Mouse (Mus musculus): ENCODE data around the gene Olfr659. TPM values are rescaled to one million over a fixed set of nuclear protein-coding genes. Genes with fewer than 3 reads are reported as not detected.

Olfr659 gene
- not detected in 2 replicates for polyA plus RNA-seq (2016; fragmentation: Nextera tagmentation; extraction: Ambion mirVana)

- no peak for ATAC-seq (ENCODE audit: low FRiP score, low read depth)
- Histone ChIP-seq H3K4me1 (no peaks in the 10 kb centered on the region), H3K4me2 (replicated peaks) (no peak within 1 kb of the TSS), H3K9ac (no peak within 1 kb of the TSS), H3K27me3 (replicated peaks) (no peaks in the 10 kb centered on the region), H3K4me3 (no peak within 1 kb of the TSS), H3K9me3 (no peaks in the 10 kb centered on the region), H3K27ac (no peak within 1 kb of the TSS), H3K36me3 (no peaks in the 10 kb centered on the region)
- 89% methylated on average over 3 of the region's 3 CpGs for WGBS
Observed at GRCm38 (mm10) chr7:104666453-104666852, at the start of gene Olfr659. Gene Olfr659 (plus strand): TSS chr7:104666753.

- Histone ChIP-seq H3K4me3 (no peak within 1 kb of the TSS), H3K4me2 (replicated peaks) (no peak within 1 kb of the TSS), H3K9me3 (no peaks in the 10 kb centered on the region), H3K27me3 (replicated peaks) (no peaks in the 10 kb centered on the region), H3K4me1 (no peaks in the 10 kb centered on the region), H3K9ac (no peak within 1 kb of the TSS), H3K27ac (no peak within 1 kb of the TSS), H3K36me3 (no peaks in the 10 kb centered on the region)
- ATAC-seq (ENCODE audit: low FRiP score, low read depth), result no peak
Observed at GRCm38 (mm10) chr7:104624494-104624893, 42.1 kb upstream of the Olfr659 start, which contains the start of gene Olfr657. Gene Olfr657 (plus strand): TSS chr7:104624794.

- 32% methylated on average over 22 of the region's 22 CpGs for WGBS
Observed at GRCm38 (mm10) chr7:104646841-104647482, 19.6 kb upstream of the Olfr659 start, which contains the start of gene Olfr658. Gene Olfr658 (minus strand): TSS chr7:104647305.

GRCm38 (mm10) chr7:104686201-104686600 is 19.6 kb downstream of the Olfr659 start, which contains the start of gene Olfr661:
Gene Olfr661 (plus strand): TSS chr7:104686501.
- Histone ChIP-seq H3K9me3 (no peaks in the 10 kb centered on the region), H3K4me1 (no peaks in the 10 kb centered on the region), H3K36me3 (no peaks in the 10 kb centered on the region), H3K27ac (no peak within 1 kb of the TSS), H3K9ac (no peak within 1 kb of the TSS), H3K4me3 (no peak within 1 kb of the TSS), H3K27me3 (replicated peaks) (no peaks in the 10 kb centered on the region), H3K4me2 (replicated peaks) (no peak within 1 kb of the TSS)
- WGBS, result 89% methylated on average over 2 of the region's 2 CpGs
- no peak for ATAC-seq (ENCODE audit: low FRiP score, low read depth)

More at GRCm38 (mm10) chr7:104646841-104647482, 19.6 kb upstream of the Olfr659 start, which contains the start of gene Olfr658:
- H3K4me3 ChIP-seq, result peak within 1 kb of the TSS; percentile 19; the same call in 1 of the 2 replicates
- H3K36me3 ChIP-seq, result no peaks in the 10 kb centered on the region
- H3K4me2 ChIP-seq (replicated peaks), result peak within 1 kb of the TSS; percentile 56
- no peak within 1 kb of the TSS for H3K27ac ChIP-seq
- no peak within 1 kb of the TSS for H3K9ac ChIP-seq
- peak; percentile 95 for ATAC-seq (ENCODE audit: low FRiP score, low read depth)
- no peaks in the 10 kb centered on the region for H3K9me3 ChIP-seq
- no peaks in the 10 kb centered on the region for H3K27me3 ChIP-seq (replicated peaks)
- no peaks in the 10 kb centered on the region for H3K4me1 ChIP-seq

Other genes starting within 250 kb of the Olfr659 start
- 0.77 and 0.89 TPM in 2 replicates for gene Trim30a, start 201.6 kb upstream of the Olfr659 start, polyA plus RNA-seq (2016; fragmentation: Nextera tagmentation; extraction: Ambion mirVana)
- gene Trim30d, start 158.9 kb upstream of the Olfr659 start, polyA plus RNA-seq (2016; fragmentation: Nextera tagmentation; extraction: Ambion mirVana), result 0.06 TPM in 1 of 2 replicates, not detected in the other
- gene Olfr651, start 116.6 kb upstream of the Olfr659 start, polyA plus RNA-seq (2016; fragmentation: Nextera tagmentation; extraction: Ambion mirVana), result not detected in 2 replicates
- not detected in 2 replicates for gene Olfr652, start 105.9 kb upstream of the Olfr659 start, polyA plus RNA-seq (2016; fragmentation: Nextera tagmentation; extraction: Ambion mirVana)
- not detected in 2 replicates for gene Olfr653, start 89.4 kb upstream of the Olfr659 start, polyA plus RNA-seq (2016; fragmentation: Nextera tagmentation; extraction: Ambion mirVana)
- not detected in 2 replicates for gene Olfr654, start 79.7 kb upstream of the Olfr659 start, polyA plus RNA-seq (2016; fragmentation: Nextera tagmentation; extraction: Ambion mirVana)
- gene Olfr655, start 65.0 kb upstream of the Olfr659 start, polyA plus RNA-seq (2016; fragmentation: Nextera tagmentation; extraction: Ambion mirVana), result not detected in 2 replicates
- not detected in 2 replicates for gene Olfr656, start 52.8 kb upstream of the Olfr659 start, polyA plus RNA-seq (2016; fragmentation: Nextera tagmentation; extraction: Ambion mirVana)
- not detected in 2 replicates for gene Olfr657, start 42.0 kb upstream of the Olfr659 start, polyA plus RNA-seq (2016; fragmentation: Nextera tagmentation; extraction: Ambion mirVana)
- gene Olfr658, start 19.4 kb upstream of the Olfr659 start, polyA plus RNA-seq (2016; fragmentation: Nextera tagmentation; extraction: Ambion mirVana), result 0.06 and 0.09 TPM in 2 replicates
- not detected in 2 replicates for gene Olfr661, start 19.7 kb downstream of the Olfr659 start, polyA plus RNA-seq (2016; fragmentation: Nextera tagmentation; extraction: Ambion mirVana)
- not detected in 2 replicates for gene Usp17le, start 110.7 kb downstream of the Olfr659 start, polyA plus RNA-seq (2016; fragmentation: Nextera tagmentation; extraction: Ambion mirVana)
- not detected in 2 replicates for gene Usp17lb, start 175.8 kb downstream of the Olfr659 start, polyA plus RNA-seq (2016; fragmentation: Nextera tagmentation; extraction: Ambion mirVana)
- not detected in 2 replicates for gene Usp17la, start 190.3 kb downstream of the Olfr659 start, polyA plus RNA-seq (2016; fragmentation: Nextera tagmentation; extraction: Ambion mirVana)
- gene Olfr665, start 211.3 kb downstream of the Olfr659 start, polyA plus RNA-seq (2016; fragmentation: Nextera tagmentation; extraction: Ambion mirVana), result not detected in 2 replicates
- gene Olfr666, start 229.2 kb downstream of the Olfr659 start, polyA plus RNA-seq (2016; fragmentation: Nextera tagmentation; extraction: Ambion mirVana), result not detected in 2 replicates

All from neural tube, embryonic 12.5 days (tissue).